In genomic region chr5:135149820-135150178, GRCm38 (mm10) we compare ENCODE assay signal across 8 mouse cellular contexts. TPM values are rescaled to one million over a fixed set of nuclear protein-coding genes. Genes with fewer than 3 reads are reported as not detected.
DNase-seq lines count a peak whose midpoint lies in the region; ATAC-seq and TF ChIP-seq lines count a peak whose summit lies in the region.

No protein-coding gene starts in this region.

- H3K79me2 ChIP-seq in heart, adult 2 months (replicated peaks; ENCODE audit: control insufficient read depth, insufficient read depth, low read length): no peaks in the 10 kb centered on the region

- peak overlapping the region; percentile 77 for H3K4me2 ChIP-seq in liver, embryonic 12.5 days

- H3K9ac ChIP-seq in heart, adult 2 months (ENCODE audit: low read depth, low read length): peak overlapping the region; percentile 81
- H3K9ac ChIP-seq in liver, embryonic 12.5 days: peak overlapping the region; percentile 91

- H3K9me3 ChIP-seq in liver, embryonic 12.5 days (replicated peaks): no peaks in the 10 kb centered on the region

- WGBS in heart, adult 2 months: under 1% methylated on average over 23 of the region's 23 CpGs
- under 1% methylated on average over 23 of the region's 23 CpGs for WGBS in thymus, adult 2 months
- WGBS in liver, embryonic 12.5 days (ENCODE audit: insufficient replicate concordance): 1% methylated on average over 23 of the region's 23 CpGs

- H3K27ac ChIP-seq in heart, adult 2 months: peak overlapping the region; percentile 91
- no peak overlapping the region for H3K27ac ChIP-seq in thymus, adult 2 months (ENCODE audit: control insufficient read depth, insufficient read depth, low read length)
- H3K27ac ChIP-seq in liver, embryonic 12.5 days: peak overlapping the region; percentile 80

- ATAC-seq in liver, embryonic 12.5 days: no peak

- peak overlapping the region; percentile 84 for H3K4me3 ChIP-seq in heart, adult 2 months
- peak overlapping the region; percentile 88 for H3K4me3 ChIP-seq in thymus, adult 2 months (ENCODE audit: control insufficient read depth, insufficient read depth, low read length)
- H3K4me3 ChIP-seq in liver, embryonic 12.5 days: peak overlapping the region; percentile 90

- no peak for DNase-seq in heart, adult 2 months
- DNase-seq in heart, postnatal 4 days: no peak
- DNase-seq in thymus, adult 2 months: no peak
- no peak for DNase-seq in thymus, postnatal 10 days (ENCODE audit: low spot score in 2 of 2)
- no peak for DNase-seq in right cerebral cortex, postnatal 36 days (ENCODE audit: low spot score in 2 of 2)
- no peak for DNase-seq in urinary bladder, postnatal 10 days (ENCODE audit: low spot score)
- no peak for DNase-seq in urinary bladder, adult 18-20 months (ENCODE audit: low spot score in 2 of 2)

- no peak for TF ChIP-seq POLR2A in heart, adult 2 months (IDR thresholded peaks at IDR 0.05; ENCODE audit: insufficient read depth, low read depth, low read length)
- no peak for TF ChIP-seq POLR2A in thymus, adult 2 months (IDR thresholded peaks at IDR 0.05; ENCODE audit: control insufficient read depth, extremely low read depth, insufficient read depth, low read length, poor library complexity)

- no peaks in the 10 kb centered on the region for H3K27me3 ChIP-seq in heart, adult 2 months (ENCODE audit: control insufficient read depth, insufficient read depth, low read length)
- H3K27me3 ChIP-seq in thymus, adult 2 months (ENCODE audit: control insufficient read depth, insufficient read depth, low read length): no peaks in the 10 kb centered on the region
- H3K27me3 ChIP-seq in liver, embryonic 12.5 days (replicated peaks): no peaks in the 10 kb centered on the region

- TF ChIP-seq CTCF in heart, adult 2 months (IDR thresholded peaks at IDR 0.05): no peak
- no peak for TF ChIP-seq CTCF in thymus, adult 2 months (IDR thresholded peaks at IDR 0.05; ENCODE audit: borderline replicate concordance, control insufficient read depth, extremely low read depth, insufficient read depth, low read length, poor library complexity)

- no peaks in the 10 kb centered on the region for H3K36me3 ChIP-seq in heart, adult 2 months (ENCODE audit: control insufficient read depth, insufficient read depth, low read length)
- H3K36me3 ChIP-seq in thymus, adult 2 months (ENCODE audit: control insufficient read depth, insufficient read depth, low read length): peaks cover 8% of the 10 kb centered on the region
- H3K36me3 ChIP-seq in liver, embryonic 12.5 days: peaks cover 30% of the 10 kb centered on the region

- TF ChIP-seq EP300 in heart, adult 2 months (IDR thresholded peaks at IDR 0.05; ENCODE audit: insufficient read depth, low read depth, low read length): no peak

- no peaks in the 10 kb centered on the region; the same call in 1 of the 2 replicates for H3K4me1 ChIP-seq in heart, adult 2 months (ENCODE audit: control insufficient read depth, insufficient read depth, low read length)
- H3K4me1 ChIP-seq in thymus, adult 2 months (replicated peaks; ENCODE audit: control insufficient read depth, insufficient read depth, low read length): peaks cover 6% of the 10 kb centered on the region
- H3K4me1 ChIP-seq in liver, embryonic 12.5 days: peaks cover 43% of the 10 kb centered on the region

- intact Hi-C loops in heart, adult 2 months (cut with DNase I): loop anchor here (1.0 to 2.0 kb wide), 2 partner anchors 19 to 37 kb away; partner anchors contain the start of genes Baz1b and Bcl7b

RNA-seq across cellular contexts. Expression of gene Tbl2, which starts 0.3 kb away (rescaled TPM):
- total RNA-seq in heart, adult 2 months (2021): 10 to 100 TPM in 1 of 2 experiments, 1 to 10 TPM in 1; 9.9 to 10.6 TPM
- 5.8 and 8.8 TPM in 2 replicates for polyA plus RNA-seq in heart, adult 2 months (2012; rRNA removed)
- 10 to 100 TPM; 15.8 to 18.4 TPM for total RNA-seq in heart, postnatal 4 days (2021)
- 18.5 and 18.7 TPM in 2 replicates for polyA plus RNA-seq in thymus, adult 2 months (2012; rRNA removed)
- polyA plus RNA-seq in liver, embryonic 12.5 days (2016; fragmentation: Nextera tagmentation; extraction: Ambion mirVana): 17.1 and 18.9 TPM in 2 replicates

RNA-seq across cellular contexts. Expression of gene Bcl7b, which starts 18.3 kb away (rescaled TPM):
- total RNA-seq in heart, adult 2 months (2021): 10 to 100 TPM; 40.3 to 44.1 TPM
- polyA plus RNA-seq in heart, adult 2 months (2012; rRNA removed): 37.5 and 37.6 TPM in 2 replicates
- 10 to 100 TPM; 31.1 to 31.9 TPM for total RNA-seq in heart, postnatal 4 days (2021)
- polyA plus RNA-seq in thymus, adult 2 months (2012; rRNA removed): 61.1 and 67.0 TPM in 2 replicates
- 38.2 and 44.3 TPM in 2 replicates for polyA plus RNA-seq in liver, embryonic 12.5 days (2016; fragmentation: Nextera tagmentation; extraction: Ambion mirVana)

RNA-seq across cellular contexts. Expression of gene Baz1b, which starts 37.3 kb away (rescaled TPM):
- 10 to 100 TPM; 42.3 to 46.1 TPM for total RNA-seq in heart, adult 2 months (2021)
- 13.9 and 20.8 TPM in 2 replicates for polyA plus RNA-seq in heart, adult 2 months (2012; rRNA removed)
- 10 to 100 TPM; 53.9 to 54.3 TPM for total RNA-seq in heart, postnatal 4 days (2021)
- 56.1 and 68.7 TPM in 2 replicates for polyA plus RNA-seq in thymus, adult 2 months (2012; rRNA removed)
- 35.2 and 37.6 TPM in 2 replicates for polyA plus RNA-seq in liver, embryonic 12.5 days (2016; fragmentation: Nextera tagmentation; extraction: Ambion mirVana)
